Mouse (Mus musculus) liver, embryonic 13.5 days (tissue): Measurements from ENCODE around the gene Mapk10. TPM values are rescaled to one million over a fixed set of nuclear protein-coding genes. Genes with fewer than 3 reads are reported as not detected.
"Not testable (repeated sequence)": the region's sequence is repeated elsewhere in the genome, so short reads cannot be mapped to it uniquely, and the experiment has no call there.

Source experiments
- ATAC-seq: fragments of 200-750 bp; cut with Nextera tagmentation; 2 replicates; pipeline ENCODE4 v1.8.0; 2017; ENCODE audit warnings: low read depth, mild to moderate bottlenecking, moderate number of reproducible peaks, moderate library complexity
- DNase-seq: peaks from one replicate; pipeline ENCODE4 v3.0.0; 2022
- H3K27ac ChIP-seq: fragments of 300-500 bp; sonication (generic); 2 replicates; pipeline ENCODE4 v1.5.1; 2015; ENCODE audit warnings: moderate library complexity, mild to moderate bottlenecking, inconsistent platforms
- H3K27me3 ChIP-seq: fragments of 300-500 bp; sonication (generic); 2 replicates; pipeline ENCODE4 v1.6.1; 2015; ENCODE audit warnings: mild to moderate bottlenecking, inconsistent platforms
- H3K36me3 ChIP-seq: fragments of 300-500 bp; sonication (generic); 2 replicates; pipeline ENCODE4 v1.6.1; 2015; ENCODE audit warnings: mild to moderate bottlenecking, inconsistent platforms
- H3K4me1 ChIP-seq: fragments of 300-500 bp; sonication (generic); replicated peaks from 2 replicates; pipeline ENCODE4 v1.6.1; 2015; ENCODE audit warnings: inconsistent platforms
- H3K4me2 ChIP-seq: fragments of 300-500 bp; sonication (generic); 2 replicates; pipeline ENCODE4 v1.6.1; 2015; ENCODE audit warnings: inconsistent platforms, mild to moderate bottlenecking, moderate library complexity
- H3K4me3 ChIP-seq: fragments of 300-500 bp; sonication (generic); replicated peaks from 2 replicates; pipeline ENCODE4 v1.5.1; 2015; ENCODE audit warnings: mild to moderate bottlenecking, inconsistent platforms
- H3K9ac ChIP-seq: fragments of 300-500 bp; sonication (generic); 2 replicates; pipeline ENCODE4 v1.6.1; 2015; ENCODE audit warnings: mild to moderate bottlenecking, inconsistent platforms
- H3K9me3 ChIP-seq: fragments of 300-500 bp; sonication (generic); replicated peaks from 2 replicates; pipeline ENCODE4 v1.6.1; 2016; ENCODE audit warnings: inconsistent platforms
- WGBS: fragments of 180-500 bp; shearing (Covaris S2); methylation state at CpG from one replicate; pipeline ENCODE4 v1.1.7; 2015; ENCODE audit not compliant: insufficient replicate concordance; 5-methylcytosine and 5-hydroxymethylcytosine counted together
- polyA plus RNA-seq: library from polyadenylated mRNA; unstranded; fragments of >200 nt; fragmentation: Nextera tagmentation; extraction: Ambion mirVana; gene quantifications from 2 replicates; pipeline ENCODE4 v1.2.1, GENCODE M21; 2015

The Mapk10 gene
- polyA plus RNA-seq, 1 experiment from 2014 or later = 0.13 TPM

DNA sequence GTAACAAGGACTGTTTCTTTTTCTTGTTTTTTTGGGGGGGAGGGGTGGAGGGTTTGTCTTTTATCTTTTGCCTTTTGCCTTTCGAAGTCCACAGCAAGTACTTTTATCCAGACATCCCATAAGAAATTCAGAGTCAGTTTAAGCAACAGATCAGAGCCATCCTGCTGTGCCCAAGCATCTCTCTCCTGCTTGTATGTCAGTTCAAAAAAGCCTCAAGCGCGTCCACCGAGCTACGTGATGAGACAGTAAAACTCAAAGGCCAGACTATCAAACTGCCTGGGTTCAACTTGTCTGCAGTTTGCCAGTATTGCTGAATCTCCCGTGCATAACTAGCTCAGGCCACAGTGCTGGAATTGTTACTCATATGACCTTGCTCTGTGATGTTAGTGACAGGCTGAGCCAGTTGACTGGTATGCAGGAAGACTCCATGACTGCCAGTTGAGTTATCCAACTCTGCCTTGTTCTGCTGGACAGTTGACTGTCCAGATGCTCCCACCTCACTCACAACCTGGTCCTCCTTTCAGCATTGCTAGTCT is 311.4 kb downstream of the Mapk10 start:
- H3K4me2 ChIP-seq = no peak overlapping the region
- WGBS = 67% methylated on average over 6 of the region's 6 CpGs
- no peak for DNase-seq

DNA sequence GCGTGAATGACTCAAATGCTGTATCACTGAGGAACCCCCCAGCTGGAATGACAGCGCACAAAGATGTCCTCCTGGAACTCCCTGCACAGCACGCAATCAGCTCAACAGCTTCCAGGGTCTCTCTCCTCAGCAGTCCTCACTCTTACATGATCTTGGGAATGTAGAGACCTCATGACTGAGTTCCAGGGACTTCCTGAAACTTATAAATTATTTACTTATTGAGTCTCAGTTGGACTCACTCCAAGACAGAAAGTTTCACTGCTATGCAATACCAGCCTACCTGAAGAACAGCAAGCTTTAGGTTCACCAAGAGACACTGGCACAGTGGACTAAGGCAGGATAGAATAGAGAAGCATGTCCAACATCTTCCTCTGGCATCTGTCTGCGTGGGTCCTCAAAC is 312.8 kb downstream of the Mapk10 start:
- H3K4me3 ChIP-seq = no peak overlapping the region
- no peaks in the 10 kb centered on the region for H3K36me3 ChIP-seq
- H3K4me1 ChIP-seq = no peaks in the 10 kb centered on the region
- no peak overlapping the region for H3K27ac ChIP-seq
- ATAC-seq = no peak
- DNase-seq = no peak
- H3K4me2 ChIP-seq = no peak overlapping the region
- H3K9ac ChIP-seq = no peak overlapping the region
- no peaks in the 10 kb centered on the region for H3K9me3 ChIP-seq
- no peaks in the 10 kb centered on the region for H3K27me3 ChIP-seq
- 72% methylated on average over 4 of the region's 4 CpGs for WGBS

More for the DNA sequence above, 311.4 kb downstream of the Mapk10 start:
- H3K4me1 ChIP-seq = no peaks in the 10 kb centered on the region
- H3K4me3 ChIP-seq = no peak overlapping the region
- H3K9ac ChIP-seq = no peak overlapping the region
- ATAC-seq = no peak
- H3K36me3 ChIP-seq = no peaks in the 10 kb centered on the region
- no peaks in the 10 kb centered on the region for H3K27me3 ChIP-seq
- H3K9me3 ChIP-seq = no peaks in the 10 kb centered on the region
- H3K27ac ChIP-seq = no peak overlapping the region

DNA sequence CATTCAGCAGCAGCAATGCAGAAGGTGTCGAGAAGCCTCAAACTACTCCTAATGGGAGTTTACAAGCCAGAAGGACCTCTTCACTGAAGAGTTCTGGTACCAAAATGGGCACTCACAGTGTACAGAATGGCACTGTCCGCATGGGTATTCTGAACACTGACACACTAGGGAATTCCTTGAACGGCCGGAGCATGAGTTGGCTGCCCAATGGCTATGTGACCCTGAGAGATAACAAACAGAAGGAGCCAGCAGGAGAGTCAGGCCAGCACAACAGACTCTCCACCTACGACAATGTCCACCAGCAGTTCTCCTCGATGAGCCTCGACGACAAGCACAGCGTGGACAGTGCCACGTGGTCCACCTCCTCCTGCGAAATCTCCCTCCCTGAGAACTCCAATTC is 318.9 kb downstream of the Mapk10 start:
- ATAC-seq (no peak), DNase-seq (no peak)
- Histone ChIP-seq H3K9me3 (no peaks in the 10 kb centered on the region), H3K4me1 (no peaks in the 10 kb centered on the region), H3K27me3 (no peaks in the 10 kb centered on the region), H3K36me3 (peaks cover 8% of the 10 kb centered on the region; the same call in 1 of the 2 replicates), H3K4me2 (no peak overlapping the region), H3K27ac (no peak overlapping the region), H3K9ac (no peak overlapping the region), H3K4me3 (no peak overlapping the region)
- WGBS = 85% methylated on average over 11 of the region's 11 CpGs

DNA sequence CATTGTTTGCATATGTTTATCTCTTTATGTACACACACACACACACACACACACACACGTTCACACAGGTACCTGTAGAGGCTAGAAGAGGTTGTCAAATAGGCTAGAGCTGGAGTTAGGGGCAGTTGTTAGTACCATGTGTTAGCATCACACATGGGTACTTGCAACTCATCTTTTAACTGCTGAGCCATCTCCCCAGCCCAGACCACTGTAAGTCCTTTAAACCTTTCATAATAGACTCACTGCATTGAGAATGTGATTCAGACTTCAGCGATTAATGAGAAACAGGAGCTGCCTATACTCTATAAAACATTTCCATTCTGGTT is 322.0 kb downstream of the Mapk10 start:
- Histone ChIP-seq H3K9me3 (no peaks in the 10 kb centered on the region), H3K9ac (no peak overlapping the region), H3K27ac (no peak overlapping the region), H3K4me2 (no peak overlapping the region), H3K4me3 (no peak overlapping the region), H3K4me1 (no peaks in the 10 kb centered on the region), H3K27me3 (no peaks in the 10 kb centered on the region), H3K36me3 (peaks cover 8% of the 10 kb centered on the region; the same call in 1 of the 2 replicates)
- DNase-seq = no peak
- WGBS = 64% methylated on average over 2 of the region's 2 CpGs
- ATAC-seq = no peak

DNA sequence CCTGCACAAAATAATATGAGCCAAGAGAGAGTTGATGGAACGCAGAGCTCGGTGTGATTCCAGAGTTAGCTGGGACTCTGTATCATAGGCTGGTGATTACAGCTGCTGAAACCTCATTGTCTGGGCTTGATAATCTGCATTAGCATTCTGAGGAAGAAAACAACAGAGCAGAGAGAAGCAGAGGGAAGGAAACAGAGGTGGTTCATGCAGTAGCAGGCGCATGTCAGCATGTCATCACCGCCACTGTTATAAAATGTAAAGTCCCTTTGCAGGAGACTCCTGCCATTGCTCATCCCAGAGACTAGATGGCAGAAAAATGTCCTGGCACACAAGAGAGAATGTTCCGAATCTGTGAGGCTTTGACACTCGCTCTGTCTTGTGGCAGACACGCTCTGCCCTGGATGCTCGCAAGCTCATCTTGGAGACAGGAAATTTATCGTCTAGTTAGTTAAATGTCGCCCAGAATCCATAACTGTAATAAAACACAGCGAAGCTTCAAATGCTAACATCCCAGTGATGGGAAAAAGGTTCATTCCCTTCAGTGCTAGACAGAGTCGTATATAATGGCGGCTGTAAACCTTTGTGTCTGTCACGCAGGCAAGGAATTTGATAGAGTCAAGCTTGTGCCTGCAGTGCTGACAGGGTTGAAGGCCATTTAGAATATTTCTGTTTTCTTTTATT is 322.5 kb downstream of the Mapk10 start:
- H3K4me1 ChIP-seq = no peaks in the 10 kb centered on the region
- H3K9me3 ChIP-seq = no peaks in the 10 kb centered on the region
- ATAC-seq = no peak
- WGBS = 75% methylated on average over 14 of the region's 14 CpGs
- peaks cover 8% of the 10 kb centered on the region; the same call in 1 of the 2 replicates for H3K36me3 ChIP-seq
- no peak overlapping the region for H3K27ac ChIP-seq
- no peak overlapping the region for H3K9ac ChIP-seq
- H3K4me3 ChIP-seq = no peak overlapping the region
- no peak for DNase-seq
- no peak overlapping the region for H3K4me2 ChIP-seq
- no peaks in the 10 kb centered on the region for H3K27me3 ChIP-seq

DNA sequence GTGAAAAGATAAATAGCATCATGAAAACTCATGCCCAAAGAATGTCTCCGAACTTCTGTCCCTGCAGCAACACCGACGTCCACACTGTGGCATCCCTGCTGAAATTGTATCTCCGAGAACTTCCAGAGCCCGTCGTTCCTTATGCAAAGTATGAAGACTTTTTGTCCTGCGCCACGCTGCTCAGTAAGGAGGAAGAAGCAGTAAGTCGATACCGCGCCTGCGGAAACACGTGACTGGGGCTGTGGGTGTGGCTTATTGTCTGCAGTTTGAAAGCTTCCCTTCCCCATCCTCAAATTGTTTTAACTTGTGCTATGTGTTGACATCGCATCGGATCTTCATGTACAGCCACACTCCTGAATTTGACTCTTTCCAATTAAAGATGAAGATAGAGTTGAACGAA is 335.5 kb downstream of the Mapk10 start:
- H3K4me1 ChIP-seq = no peaks in the 10 kb centered on the region
- no peak for DNase-seq
- 46% methylated on average over 16 of the region's 16 CpGs for WGBS
- no peak overlapping the region for H3K4me2 ChIP-seq
- no peak for ATAC-seq
- no peak overlapping the region for H3K4me3 ChIP-seq
- no peaks in the 10 kb centered on the region for H3K27me3 ChIP-seq
- H3K36me3 ChIP-seq = no peaks in the 10 kb centered on the region
- no peak overlapping the region for H3K27ac ChIP-seq
- H3K9me3 ChIP-seq = no peaks in the 10 kb centered on the region
- no peak overlapping the region for H3K9ac ChIP-seq

DNA sequence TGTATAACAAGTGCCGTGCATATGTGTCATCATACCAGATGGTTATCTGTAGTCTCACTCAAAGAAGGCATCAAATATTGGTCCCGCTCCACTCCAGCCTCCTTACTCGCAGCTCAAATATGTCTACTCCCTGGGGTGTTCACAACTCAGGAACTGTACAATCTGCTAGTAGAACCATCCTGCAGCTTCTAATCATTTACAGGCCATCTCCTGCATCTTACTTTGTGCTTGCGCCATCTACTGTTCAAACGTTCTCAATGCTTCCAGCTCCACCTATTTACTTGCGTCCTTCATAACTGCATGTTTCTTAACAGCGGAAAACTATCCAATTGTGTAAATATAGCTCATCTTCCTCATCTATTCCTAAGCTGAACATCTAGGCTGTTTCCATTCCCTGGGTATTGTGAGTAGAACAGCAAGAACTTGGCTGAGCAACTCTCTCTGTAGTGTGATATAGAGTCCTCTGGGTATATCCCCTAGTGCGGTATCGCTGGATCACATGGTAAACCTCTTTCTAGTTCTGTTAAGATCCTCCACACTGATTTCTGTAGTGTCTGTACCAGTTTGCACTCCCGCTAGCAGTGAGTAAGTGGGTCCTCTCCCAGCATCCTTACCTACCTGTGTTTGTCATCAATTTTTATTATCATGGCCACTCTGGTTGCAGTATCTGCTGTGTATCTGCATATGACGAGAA is 336.4 kb downstream of the Mapk10 start:
- H3K4me1 ChIP-seq = no peaks in the 10 kb centered on the region

DNA sequence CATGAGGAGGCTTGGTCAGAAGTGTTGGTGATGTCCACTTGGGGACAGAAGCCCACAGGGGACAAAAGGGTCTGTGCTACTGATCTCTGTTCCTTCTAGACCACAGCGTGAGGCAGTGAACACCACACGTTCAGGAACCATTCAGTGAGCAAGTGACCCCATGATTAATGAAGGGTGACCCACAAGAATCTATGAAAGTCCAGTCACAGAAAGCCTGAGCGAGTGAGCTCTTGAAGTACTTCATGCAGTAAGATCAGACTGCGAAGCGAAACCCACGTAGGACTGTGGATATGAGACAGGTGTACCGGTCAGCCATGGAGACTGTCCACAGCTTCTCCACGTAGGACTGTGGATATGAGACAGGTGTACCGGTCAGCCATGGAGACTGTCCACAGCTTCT is 338.1 kb downstream of the Mapk10 start:
- not testable (repeated sequence) for H3K27ac ChIP-seq, H3K4me1 ChIP-seq, H3K9ac ChIP-seq, H3K4me3 ChIP-seq, ATAC-seq, DNase-seq, H3K36me3 ChIP-seq, H3K4me2 ChIP-seq, H3K9me3 ChIP-seq, H3K27me3 ChIP-seq
- WGBS = 73% methylated on average over 9 of the region's 9 CpGs

More for the DNA sequence above, 336.4 kb downstream of the Mapk10 start:
- H3K9ac ChIP-seq = no peak overlapping the region
- DNase-seq (no peak), ATAC-seq (no peak)
- H3K27ac ChIP-seq = no peak overlapping the region
- H3K36me3 ChIP-seq = no peaks in the 10 kb centered on the region
- H3K9me3 ChIP-seq = no peaks in the 10 kb centered on the region
- no peak overlapping the region for H3K4me3 ChIP-seq
- H3K27me3 ChIP-seq = no peaks in the 10 kb centered on the region
- WGBS = 38% methylated on average over 11 of the region's 11 CpGs
- no peak overlapping the region for H3K4me2 ChIP-seq

DNA sequence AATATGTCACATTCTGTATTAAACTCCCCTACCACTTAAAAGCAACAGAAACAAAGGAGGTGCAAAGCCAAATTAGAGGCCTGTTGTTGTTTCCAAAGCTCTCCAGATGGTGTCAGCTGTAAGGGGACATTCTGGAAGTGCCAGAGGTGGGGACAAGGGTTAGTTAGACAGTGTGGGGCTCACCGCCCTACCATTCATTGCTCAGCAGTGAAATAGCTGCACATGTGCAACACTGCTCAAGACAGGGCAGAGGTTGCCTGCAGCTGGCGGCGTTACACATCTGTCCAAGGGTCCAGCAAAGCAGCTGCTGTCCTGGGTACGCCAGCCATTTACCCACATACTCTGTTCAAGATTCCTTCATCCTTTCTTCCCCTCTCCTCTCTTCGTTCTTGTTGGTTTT is 342.9 kb downstream of the Mapk10 start:
- ATAC-seq (no peak), DNase-seq (no peak)
- Histone ChIP-seq H3K4me3 (no peak overlapping the region), H3K9ac (no peak overlapping the region), H3K4me2 (no peak overlapping the region), H3K4me1 (no peaks in the 10 kb centered on the region), H3K9me3 (no peaks in the 10 kb centered on the region), H3K27ac (no peak overlapping the region), H3K27me3 (no peaks in the 10 kb centered on the region), H3K36me3 (no peaks in the 10 kb centered on the region)
- 56% methylated on average over 5 of the region's 5 CpGs for WGBS

DNA sequence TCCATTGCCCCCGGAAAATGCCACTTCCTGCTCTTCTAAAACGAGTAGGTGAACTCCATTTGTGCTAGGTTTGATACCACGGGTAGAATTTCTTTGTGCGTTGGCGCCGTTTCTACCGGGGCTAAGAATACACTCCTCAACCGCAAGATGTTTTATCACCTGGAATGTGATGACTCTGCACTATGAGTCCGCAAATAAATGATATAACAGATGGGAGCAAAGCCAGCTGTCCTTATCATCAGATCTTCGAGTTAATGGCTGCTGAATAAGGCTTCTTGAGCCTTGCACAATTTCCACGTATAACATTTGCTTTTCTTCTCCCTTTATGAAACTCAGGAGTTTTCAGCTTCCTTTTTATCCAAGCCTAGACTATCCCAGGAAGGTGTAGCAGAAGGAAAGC is 351.4 kb downstream of the Mapk10 start:
- DNase-seq = no peak
- Histone ChIP-seq H3K27me3 (no peaks in the 10 kb centered on the region), H3K27ac (no peak overlapping the region), H3K36me3 (no peaks in the 10 kb centered on the region), H3K4me1 (no peaks in the 10 kb centered on the region), H3K4me2 (no peak overlapping the region), H3K9me3 (no peaks in the 10 kb centered on the region), H3K9ac (no peak overlapping the region), H3K4me3 (no peak overlapping the region)
- WGBS = 69% methylated on average over 11 of the region's 11 CpGs
- ATAC-seq = no peak

DNA sequence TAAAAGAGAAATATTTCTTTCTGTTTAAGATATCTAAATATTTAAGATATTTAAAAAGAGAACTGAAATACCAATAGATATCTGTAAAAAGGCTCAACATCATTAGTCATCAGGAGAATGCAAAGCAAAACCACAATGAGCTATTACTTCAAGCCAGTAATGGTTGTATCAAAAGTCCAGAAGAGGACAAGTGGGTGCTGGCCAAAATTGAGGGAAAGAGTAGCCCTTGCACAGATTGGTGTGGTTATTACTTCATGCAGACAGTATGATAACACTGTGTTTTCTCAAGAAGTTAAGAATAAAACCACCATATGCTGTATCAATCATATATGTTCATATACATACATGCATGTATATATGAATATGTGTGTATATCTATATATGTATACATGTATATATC is 353.1 kb downstream of the Mapk10 start:
- DNase-seq (no peak), ATAC-seq (no peak)
- Histone ChIP-seq H3K27me3 (no peaks in the 10 kb centered on the region), H3K9ac (no peak overlapping the region), H3K4me1 (no peaks in the 10 kb centered on the region), H3K4me3 (no peak overlapping the region), H3K27ac (no peak overlapping the region), H3K36me3 (no peaks in the 10 kb centered on the region), H3K9me3 (no peaks in the 10 kb centered on the region), H3K4me2 (no peak overlapping the region)
